Mouse (Mus musculus) erythroblast, adult 5-6 weeks (primary cell): ENCODE measurements around the gene Mip. TPM values are rescaled to one million over a fixed set of nuclear protein-coding genes. Genes with fewer than 3 reads are reported as not detected.
"Not testable (repeated sequence)": the region's sequence is repeated elsewhere in the genome, so short reads cannot be mapped to it uniquely, and the experiment has no call there.

Experiments used
- ATAC-seq: replicated peaks from 2 replicates; pipeline ENCODE4 v1.8.0; 2016; ENCODE audit warnings: moderate number of reproducible peaks, mild to moderate bottlenecking, moderate TSS enrichment, inconsistent platforms; ENCODE audit not compliant: poor library complexity, low FRiP score, severe bottlenecking
- total RNA-seq, 2 experiments: library from RNA; stranded (forward) in 1 of 2; stranded (reverse) in 1 of 2; fragments of 150-400 nt in 1 of 2; fragments of 200-764, 138-1000 nt in 1 of 2; gene quantifications; 2 replicates each; pipeline versions ENCODE4 v1.2.3 to v1.2.4; 2015 to 2017; ENCODE audit warnings: low replicate concordance in 2 of 2

Gene Mip
- total RNA-seq, 2 experiments from 2014 or later: 0.85 TPM; not detected in 1

- peak; percentile 19; the same call in 1 of the 2 replicates for ATAC-seq
Measured at GRCm38 (mm10) chr10:128240131-128240530, 14.5 kb downstream of the Mip start.

- no peak for ATAC-seq
Measured at GRCm38 (mm10) chr10:128243252-128243651, 17.6 kb downstream of the Mip start.

GRCm38 (mm10) chr10:128244121-128244520 is 18.5 kb downstream of the Mip start:
- ATAC-seq: no peak

GRCm38 (mm10) chr10:128247020-128247732 is 21.5 kb downstream of the Mip start:
- no peak for ATAC-seq

GRCm38 (mm10) chr10:128250565-128250964 is 24.9 kb downstream of the Mip start:
- no peak for ATAC-seq

GRCm38 (mm10) chr10:128253677-128254255 is 28.1 kb downstream of the Mip start, which contains the start of gene Apon:
Gene Apon, plus strand, starts transcription at chr10:128254096.
- ATAC-seq: no peak

- ATAC-seq: no peak
Measured at GRCm38 (mm10) chr10:128255925-128256324, 30.3 kb downstream of the Mip start.

- ATAC-seq: no peak
Measured at GRCm38 (mm10) chr10:128256328-128256727, 30.7 kb downstream of the Mip start.

- no peak for ATAC-seq
Measured at GRCm38 (mm10) chr10:128258953-128259352, 33.3 kb downstream of the Mip start.

GRCm38 (mm10) chr10:128259946-128260345 is 34.3 kb downstream of the Mip start:
- ATAC-seq: no peak

- not testable (repeated sequence) for ATAC-seq
Measured at GRCm38 (mm10) chr10:128260376-128260775, 34.7 kb downstream of the Mip start.

GRCm38 (mm10) chr10:128262300-128262699 is 36.7 kb downstream of the Mip start:
- no peak for ATAC-seq

GRCm38 (mm10) chr10:128263393-128264310 is 38.0 kb downstream of the Mip start:
- ATAC-seq: no peak

GRCm38 (mm10) chr10:128268371-128268770 is 42.7 kb downstream of the Mip start, which contains the start of gene Apof:
Gene Apof, plus strand, starts transcription at chr10:128268671.
- no peak for ATAC-seq

- no peak for ATAC-seq
Measured at GRCm38 (mm10) chr10:128269206-128269910, 43.7 kb downstream of the Mip start.

- ATAC-seq: peak; percentile 97
Measured at GRCm38 (mm10) chr10:128270287-128270841, 44.7 kb downstream of the Mip start, which contains the start of gene Stat2. Gene Stat2, plus strand, starts transcription at chr10:128270559.

GRCm38 (mm10) chr10:128270866-128271265 is 45.2 kb downstream of the Mip start:
- no peak for ATAC-seq

- no peak for ATAC-seq
Measured at GRCm38 (mm10) chr10:128271883-128272282, 46.2 kb downstream of the Mip start.

- ATAC-seq: not testable (repeated sequence)
Measured at GRCm38 (mm10) chr10:128272819-128273439, 47.3 kb downstream of the Mip start.
